Mouse (Mus musculus) bone marrow, adult 2 months (tissue): ENCODE results near the gene Sdf2.

Experiments used
- CTCF ChIP-seq: fragments of 200-500 bp; IDR thresholded peaks from 2 replicates; pipeline ENCODE4 v1.5.1; 2011; ENCODE audit warnings: low read length, control low read depth; ENCODE audit not compliant: control insufficient read depth, insufficient read depth
- POLR2A ChIP-seq: fragments of 200-500 bp; IDR thresholded peaks from 2 replicates; pipeline ENCODE4 v1.6.1; 2011; ENCODE audit warnings: low read depth, mild to moderate bottlenecking, control low read depth, low read length, borderline replicate concordance; ENCODE audit not compliant: control insufficient read depth

DNA sequence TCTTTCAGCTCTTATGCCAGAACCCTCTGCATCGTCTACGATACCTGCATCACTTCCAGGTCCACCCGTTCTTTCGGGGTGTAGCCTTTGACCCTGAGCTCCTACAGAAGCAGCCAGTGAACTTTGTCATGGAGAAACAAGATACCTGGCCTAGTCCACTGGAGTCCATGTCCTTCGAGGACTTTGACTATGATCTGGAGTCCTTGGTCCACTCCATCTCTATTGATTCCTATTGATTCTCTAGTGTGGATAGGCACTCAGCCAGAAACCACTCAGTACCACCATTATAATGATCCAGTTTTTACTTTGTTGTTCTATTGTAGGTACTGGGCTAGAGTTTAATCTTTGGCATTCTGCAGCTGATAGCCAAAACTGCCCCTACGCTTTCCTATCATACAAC, 49.0 kb downstream of the Sdf2 start:
- no peak for TF ChIP-seq CTCF
- TF ChIP-seq POLR2A, result no peak
